Mouse (Mus musculus): ENCODE measurements around the gene Ttll11. TPM values are rescaled to one million over a fixed set of nuclear protein-coding genes. Genes with fewer than 3 reads are reported as not detected.

Gene Ttll11
- polyA plus RNA-seq, 1 experiment from 2014 or later: 0.88 TPM

- H3K36me3 ChIP-seq: peaks cover 96% of the 10 kb centered on the region
- H3K9me3 ChIP-seq (replicated peaks): no peaks in the 10 kb centered on the region
- WGBS: 93% methylated on average over 6 of the region's 6 CpGs
- no peak overlapping the region for H3K27ac ChIP-seq
- no peak overlapping the region for H3K9ac ChIP-seq
- H3K4me3 ChIP-seq (replicated peaks): no peak overlapping the region
- no peak for ATAC-seq (replicated peaks; ENCODE audit: low FRiP score)
- H3K4me1 ChIP-seq: peaks cover 9% of the 10 kb centered on the region
- H3K4me2 ChIP-seq: no peak overlapping the region
- no peaks in the 10 kb centered on the region for H3K27me3 ChIP-seq
Measured at GRCm38 (mm10) chr2:35723267-35723666, 256.4 kb downstream of the Ttll11 start.

GRCm38 (mm10) chr2:35722821-35723220, 256.9 kb downstream of the Ttll11 start:
- H3K36me3 ChIP-seq: peaks cover 96% of the 10 kb centered on the region
- WGBS: 90% methylated on average over 9 of the region's 9 CpGs
- H3K27ac ChIP-seq: no peak overlapping the region

GRCm38 (mm10) chr2:35720956-35721355, 258.8 kb downstream of the Ttll11 start:
- no peak overlapping the region for H3K4me2 ChIP-seq
- H3K27me3 ChIP-seq: no peaks in the 10 kb centered on the region
- 80% methylated on average over 9 of the region's 9 CpGs for WGBS
- no peaks in the 10 kb centered on the region for H3K9me3 ChIP-seq (replicated peaks)
- peaks cover 95% of the 10 kb centered on the region for H3K36me3 ChIP-seq
- no peak overlapping the region for H3K4me3 ChIP-seq (replicated peaks)
- ATAC-seq (replicated peaks; ENCODE audit: low FRiP score): no peak
- no peak overlapping the region for H3K9ac ChIP-seq
- H3K4me1 ChIP-seq: no peaks in the 10 kb centered on the region
- H3K27ac ChIP-seq: no peak overlapping the region

More at GRCm38 (mm10) chr2:35722821-35723220, 256.9 kb downstream of the Ttll11 start:
- H3K27me3 ChIP-seq: no peaks in the 10 kb centered on the region
- no peak for ATAC-seq (replicated peaks; ENCODE audit: low FRiP score)
- no peak overlapping the region for H3K4me3 ChIP-seq (replicated peaks)
- H3K9me3 ChIP-seq (replicated peaks): no peaks in the 10 kb centered on the region
- H3K9ac ChIP-seq: no peak overlapping the region
- H3K4me2 ChIP-seq: no peak overlapping the region
- H3K4me1 ChIP-seq: peaks cover 5% of the 10 kb centered on the region

GRCm38 (mm10) chr2:35720550-35720949, 259.2 kb downstream of the Ttll11 start:
- WGBS: 87% methylated on average over 13 of the region's 13 CpGs

GRCm38 (mm10) chr2:35720104-35720503, 259.6 kb downstream of the Ttll11 start:
- Histone ChIP-seq H3K36me3 (peaks cover 95% of the 10 kb centered on the region), H3K4me3 (replicated peaks) (no peak overlapping the region), H3K9ac (no peak overlapping the region), H3K27me3 (no peaks in the 10 kb centered on the region), H3K9me3 (replicated peaks) (no peaks in the 10 kb centered on the region), H3K27ac (no peak overlapping the region), H3K4me2 (no peak overlapping the region), H3K4me1 (no peaks in the 10 kb centered on the region)
- 90% methylated on average over 12 of the region's 12 CpGs for WGBS
- ATAC-seq (replicated peaks; ENCODE audit: low FRiP score): no peak

More at GRCm38 (mm10) chr2:35720550-35720949, 259.2 kb downstream of the Ttll11 start:
- ATAC-seq (replicated peaks; ENCODE audit: low FRiP score): no peak
- H3K9ac ChIP-seq: no peak overlapping the region
- H3K27ac ChIP-seq: no peak overlapping the region
- H3K27me3 ChIP-seq: no peaks in the 10 kb centered on the region
- no peak overlapping the region for H3K4me3 ChIP-seq (replicated peaks)
- H3K4me1 ChIP-seq: no peaks in the 10 kb centered on the region
- no peaks in the 10 kb centered on the region for H3K9me3 ChIP-seq (replicated peaks)
- peaks cover 95% of the 10 kb centered on the region for H3K36me3 ChIP-seq
- H3K4me2 ChIP-seq: no peak overlapping the region

GRCm38 (mm10) chr2:35719230-35720005, 260.3 kb downstream of the Ttll11 start:
- Histone ChIP-seq H3K27ac (no peak overlapping the region), H3K36me3 (peaks cover 97% of the 10 kb centered on the region), H3K9ac (no peak overlapping the region), H3K4me2 (no peak overlapping the region), H3K9me3 (replicated peaks) (no peaks in the 10 kb centered on the region), H3K4me1 (peaks cover 6% of the 10 kb centered on the region), H3K27me3 (no peaks in the 10 kb centered on the region), H3K4me3 (replicated peaks) (no peak overlapping the region)
- 89% methylated on average over 12 of the region's 12 CpGs for WGBS
- no peak for ATAC-seq (replicated peaks; ENCODE audit: low FRiP score)

- Histone ChIP-seq H3K9ac (no peak overlapping the region), H3K4me1 (peaks cover 14% of the 10 kb centered on the region), H3K36me3 (peaks cover 99% of the 10 kb centered on the region), H3K27ac (no peak overlapping the region), H3K9me3 (replicated peaks) (no peaks in the 10 kb centered on the region), H3K27me3 (no peaks in the 10 kb centered on the region), H3K4me3 (replicated peaks) (no peak overlapping the region), H3K4me2 (no peak overlapping the region)
- no peak for ATAC-seq (replicated peaks; ENCODE audit: low FRiP score)
- 94% methylated on average over 9 of the region's 9 CpGs for WGBS
Measured at GRCm38 (mm10) chr2:35718662-35719061, 261.1 kb downstream of the Ttll11 start.

- Histone ChIP-seq H3K9ac (no peak overlapping the region), H3K27me3 (no peaks in the 10 kb centered on the region), H3K27ac (no peak overlapping the region), H3K36me3 (peaks cover 98% of the 10 kb centered on the region), H3K9me3 (replicated peaks) (no peaks in the 10 kb centered on the region), H3K4me3 (replicated peaks) (no peak overlapping the region), H3K4me1 (peaks cover 17% of the 10 kb centered on the region), H3K4me2 (no peak overlapping the region)
- 79% methylated on average over 5 of the region's 5 CpGs for WGBS
- no peak for ATAC-seq (replicated peaks; ENCODE audit: low FRiP score)
Measured at GRCm38 (mm10) chr2:35718003-35718500, 261.7 kb downstream of the Ttll11 start.

- no peak for ATAC-seq (replicated peaks; ENCODE audit: low FRiP score)
- no peaks in the 10 kb centered on the region for H3K27me3 ChIP-seq
- H3K9me3 ChIP-seq (replicated peaks): no peaks in the 10 kb centered on the region
- no peak overlapping the region for H3K4me3 ChIP-seq (replicated peaks)
- peaks cover 98% of the 10 kb centered on the region for H3K36me3 ChIP-seq
- H3K27ac ChIP-seq: no peak overlapping the region
- H3K4me1 ChIP-seq: peaks cover 17% of the 10 kb centered on the region
- H3K4me2 ChIP-seq: no peak overlapping the region
- H3K9ac ChIP-seq: no peak overlapping the region
- WGBS: 78% methylated on average over 1 of the region's 1 CpGs
Measured at GRCm38 (mm10) chr2:35716175-35716574, 263.5 kb downstream of the Ttll11 start.

GRCm38 (mm10) chr2:35715485-35715884, 264.2 kb downstream of the Ttll11 start:
- Histone ChIP-seq H3K27me3 (no peaks in the 10 kb centered on the region), H3K9me3 (replicated peaks) (no peaks in the 10 kb centered on the region)
- ATAC-seq (replicated peaks; ENCODE audit: low FRiP score): no peak

GRCm38 (mm10) chr2:35714742-35715167, 265.0 kb downstream of the Ttll11 start:
- H3K27ac ChIP-seq: no peak overlapping the region
- no peaks in the 10 kb centered on the region for H3K9me3 ChIP-seq (replicated peaks)
- WGBS: 42% methylated on average over 8 of the region's 8 CpGs
- H3K36me3 ChIP-seq: peaks cover 98% of the 10 kb centered on the region
- no peak overlapping the region for H3K4me2 ChIP-seq
- H3K9ac ChIP-seq: no peak overlapping the region
- H3K4me1 ChIP-seq: peaks cover 17% of the 10 kb centered on the region
- ATAC-seq (replicated peaks; ENCODE audit: low FRiP score): peak; percentile 62
- no peak overlapping the region for H3K4me3 ChIP-seq (replicated peaks)
- H3K27me3 ChIP-seq: no peaks in the 10 kb centered on the region

More at GRCm38 (mm10) chr2:35715485-35715884, 264.2 kb downstream of the Ttll11 start:
- 79% methylated on average over 3 of the region's 3 CpGs for WGBS
- no peak overlapping the region for H3K4me3 ChIP-seq (replicated peaks)
- H3K4me1 ChIP-seq: peaks cover 17% of the 10 kb centered on the region
- no peak overlapping the region for H3K4me2 ChIP-seq
- no peak overlapping the region for H3K27ac ChIP-seq
- peaks cover 98% of the 10 kb centered on the region for H3K36me3 ChIP-seq
- H3K9ac ChIP-seq: no peak overlapping the region

GRCm38 (mm10) chr2:35713460-35713859, 266.3 kb downstream of the Ttll11 start:
- Histone ChIP-seq H3K9me3 (replicated peaks) (no peaks in the 10 kb centered on the region), H3K4me2 (no peak overlapping the region)

More at GRCm38 (mm10) chr2:35713460-35713859, 266.3 kb downstream of the Ttll11 start:
- Histone ChIP-seq H3K4me3 (replicated peaks) (no peak overlapping the region), H3K27ac (no peak overlapping the region), H3K36me3 (peaks cover 97% of the 10 kb centered on the region), H3K27me3 (no peaks in the 10 kb centered on the region), H3K4me1 (peaks cover 17% of the 10 kb centered on the region), H3K9ac (no peak overlapping the region)
- ATAC-seq (replicated peaks; ENCODE audit: low FRiP score): no peak
- 79% methylated on average over 7 of the region's 7 CpGs for WGBS
